Mouse (Mus musculus): ENCODE measurements around the gene Tagln.

Gene Tagln

DNA sequence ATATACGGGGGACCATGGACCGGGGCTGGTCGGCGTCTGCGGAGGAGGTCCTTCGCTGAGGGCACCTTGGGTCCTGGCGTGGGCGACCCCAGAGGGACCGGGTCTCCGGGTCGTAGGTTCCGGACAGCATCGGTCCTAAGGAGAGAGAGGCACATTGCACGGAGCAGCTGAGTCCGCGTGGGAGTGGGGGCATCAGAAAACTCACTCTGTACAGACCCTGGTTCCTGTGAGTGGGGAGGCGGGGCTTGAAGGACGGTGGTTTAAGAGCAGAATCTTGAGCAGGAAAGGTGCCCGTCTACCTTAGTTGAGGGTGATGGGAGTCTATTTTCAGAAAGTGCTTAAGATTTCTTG lies 28.8 kb downstream of the Tagln start:
- no peak for DNase-seq (ENCODE audit: low spot score in 2 of 2)

- DNase-seq (ENCODE audit: low spot score in 2 of 2) = peak; percentile 88 to 95
Measured at GRCm38 (mm10) chr9:45906355-45907077, 29.3 kb downstream of the Tagln start, which contains the start of the genes Pcsk7 and Rnf214. Gene Pcsk7, plus strand, starts transcription at chr9:45906497. Gene Rnf214, minus strand, starts transcription at chr9:45906911.

GRCm38 (mm10) chr9:45905811-45906237 lies 30.0 kb downstream of the Tagln start:
- DNase-seq (ENCODE audit: low spot score in 2 of 2) = peak; percentile 27 to 43

- DNase-seq (ENCODE audit: low spot score in 2 of 2) = no peak
Measured at GRCm38 (mm10) chr9:45905196-45905595, 30.7 kb downstream of the Tagln start.

DNA sequence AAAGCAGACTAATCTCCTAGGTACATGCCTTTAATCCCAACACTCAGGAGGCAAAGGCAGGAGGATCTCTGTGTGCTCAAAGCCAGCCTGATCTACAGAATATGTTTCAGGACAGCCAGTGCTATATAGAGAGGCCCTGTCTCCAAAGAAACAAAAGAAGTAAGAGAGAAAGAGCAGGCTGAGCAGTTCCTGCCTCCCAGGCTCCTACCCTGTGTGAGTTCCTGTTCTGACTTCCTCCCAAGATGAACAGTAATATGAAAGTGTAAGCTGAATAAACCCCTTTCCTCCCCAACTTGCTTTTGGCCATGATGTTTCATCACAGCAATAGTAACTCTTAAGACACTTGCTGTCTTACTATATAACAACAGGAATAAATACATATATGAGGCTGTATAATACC lies 42.2 kb downstream of the Tagln start:
- no peak for DNase-seq (ENCODE audit: low spot score in 2 of 2)
